Mouse (Mus musculus): ENCODE data around the gene Ppm1l.
"Not testable (repeated sequence)": the region's sequence is repeated elsewhere in the genome, so short reads cannot be mapped to it uniquely, and the experiment has no call there.

Gene Ppm1l

GRCm38 (mm10) chr3:69367916-69368315 is 51.3 kb downstream of the Ppm1l start:
- DNase-seq (ENCODE audit: low spot score in 2 of 2) = no peak

GRCm38 (mm10) chr3:69372731-69373130 is 56.1 kb downstream of the Ppm1l start:
- no peak for DNase-seq (ENCODE audit: low spot score in 2 of 2)

GRCm38 (mm10) chr3:69373544-69374306 is 57.1 kb downstream of the Ppm1l start:
- DNase-seq (ENCODE audit: low spot score in 2 of 2) = peak in 1 of 2 experiments; percentile 36

GRCm38 (mm10) chr3:69374538-69374937 is 57.9 kb downstream of the Ppm1l start:
- DNase-seq (ENCODE audit: low spot score in 2 of 2) = no peak

GRCm38 (mm10) chr3:69374983-69375382 is 58.3 kb downstream of the Ppm1l start:
- no peak for DNase-seq (ENCODE audit: low spot score in 2 of 2)

GRCm38 (mm10) chr3:69381213-69381612 is 64.6 kb downstream of the Ppm1l start:
- no peak for DNase-seq (ENCODE audit: low spot score in 2 of 2)

- not testable (repeated sequence) for DNase-seq (ENCODE audit: low spot score in 2 of 2)
Measured at GRCm38 (mm10) chr3:69391834-69392233, 75.2 kb downstream of the Ppm1l start.

- no peak for DNase-seq (ENCODE audit: low spot score in 2 of 2)
Measured at GRCm38 (mm10) chr3:69392298-69392697, 75.6 kb downstream of the Ppm1l start.

- DNase-seq (ENCODE audit: low spot score in 2 of 2) = no peak
Measured at GRCm38 (mm10) chr3:69393079-69393478, 76.4 kb downstream of the Ppm1l start.

- DNase-seq (ENCODE audit: low spot score in 2 of 2) = no peak
Measured at GRCm38 (mm10) chr3:69393991-69394390, 77.3 kb downstream of the Ppm1l start.

GRCm38 (mm10) chr3:69395084-69395483 is 78.4 kb downstream of the Ppm1l start:
- no peak for DNase-seq (ENCODE audit: low spot score in 2 of 2)

- no peak for DNase-seq (ENCODE audit: low spot score in 2 of 2)
Measured at GRCm38 (mm10) chr3:69397733-69398132, 81.1 kb downstream of the Ppm1l start.

- peak in 1 of 2 experiments; percentile 44 for DNase-seq (ENCODE audit: low spot score in 2 of 2)
Measured at GRCm38 (mm10) chr3:69399336-69399735, 82.7 kb downstream of the Ppm1l start.

- no peak for DNase-seq (ENCODE audit: low spot score in 2 of 2)
Measured at GRCm38 (mm10) chr3:69403196-69403595, 86.5 kb downstream of the Ppm1l start.

GRCm38 (mm10) chr3:69406210-69406895 is 89.7 kb downstream of the Ppm1l start:
- peak in 1 of 2 experiments; percentile 50 for DNase-seq (ENCODE audit: low spot score in 2 of 2)

GRCm38 (mm10) chr3:69408064-69408463 is 91.4 kb downstream of the Ppm1l start:
- peak in 1 of 2 experiments; percentile 50 for DNase-seq (ENCODE audit: low spot score in 2 of 2)

GRCm38 (mm10) chr3:69416112-69416511 is 99.5 kb downstream of the Ppm1l start:
- no peak for DNase-seq (ENCODE audit: low spot score in 2 of 2)

GRCm38 (mm10) chr3:69422741-69423140 is 106.1 kb downstream of the Ppm1l start:
- DNase-seq (ENCODE audit: low spot score in 2 of 2) = no peak

- no peak for DNase-seq (ENCODE audit: low spot score in 2 of 2)
Measured at GRCm38 (mm10) chr3:69423371-69423770, 106.7 kb downstream of the Ppm1l start.

- DNase-seq (ENCODE audit: low spot score in 2 of 2) = not testable (repeated sequence)
Measured at GRCm38 (mm10) chr3:69424781-69425180, 108.1 kb downstream of the Ppm1l start.

GRCm38 (mm10) chr3:69427259-69427658 is 110.6 kb downstream of the Ppm1l start:
- DNase-seq (ENCODE audit: low spot score in 2 of 2) = no peak

- DNase-seq (ENCODE audit: low spot score in 2 of 2) = no peak
Measured at GRCm38 (mm10) chr3:69428221-69428620, 111.6 kb downstream of the Ppm1l start.

- peak; percentile 33 to 55 for DNase-seq (ENCODE audit: low spot score in 2 of 2)
Measured at GRCm38 (mm10) chr3:69429319-69429718, 112.7 kb downstream of the Ppm1l start.

Measured in spleen, postnatal 4 days (tissue).